Mouse (Mus musculus) urinary bladder, adult 2 months (tissue): ENCODE data around the gene Cask. TPM values are rescaled to one million over a fixed set of nuclear protein-coding genes. Genes with fewer than 3 reads are reported as not detected.

Experiments
- DNase-seq: peaks from one replicate; pipeline ENCODE4 v3.0.0; 2022; ENCODE audit warnings: low spot score
- polyA plus RNA-seq: library from polyadenylated mRNA; depleted of rRNA; stranded (reverse); fragments of >200 nt; gene quantifications from 2 replicates; pipeline ENCODE4 v1.2.3, GENCODE M21; 2012

Cask gene
- polyA plus RNA-seq, 1 experiment, result 17.4 TPM

DNA sequence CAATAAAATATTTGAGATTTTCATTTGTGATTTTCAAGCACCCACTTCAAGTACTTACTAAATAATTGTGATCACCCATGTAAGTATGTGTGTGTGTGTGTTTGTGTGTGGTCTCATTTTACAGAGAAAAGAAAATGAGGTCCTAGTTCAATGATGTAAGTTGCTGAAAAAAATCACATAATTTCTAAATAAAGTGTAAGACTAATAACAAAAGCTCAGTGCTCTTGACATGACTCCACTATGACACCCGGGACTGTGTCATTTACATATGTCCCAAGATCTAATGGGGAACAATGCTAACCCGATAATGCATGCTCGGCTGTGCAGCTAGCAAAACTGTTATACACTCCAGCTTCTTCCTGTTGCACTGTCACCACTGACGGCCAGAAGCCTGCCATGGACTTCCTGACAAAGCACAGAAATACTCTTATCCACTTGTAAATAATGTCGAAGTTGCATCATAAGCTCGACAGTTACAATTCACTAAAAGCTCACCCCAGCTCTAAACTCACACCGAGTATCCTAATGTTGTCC, 130.8 kb downstream of the Cask start:
- DNase-seq, result no peak

DNA sequence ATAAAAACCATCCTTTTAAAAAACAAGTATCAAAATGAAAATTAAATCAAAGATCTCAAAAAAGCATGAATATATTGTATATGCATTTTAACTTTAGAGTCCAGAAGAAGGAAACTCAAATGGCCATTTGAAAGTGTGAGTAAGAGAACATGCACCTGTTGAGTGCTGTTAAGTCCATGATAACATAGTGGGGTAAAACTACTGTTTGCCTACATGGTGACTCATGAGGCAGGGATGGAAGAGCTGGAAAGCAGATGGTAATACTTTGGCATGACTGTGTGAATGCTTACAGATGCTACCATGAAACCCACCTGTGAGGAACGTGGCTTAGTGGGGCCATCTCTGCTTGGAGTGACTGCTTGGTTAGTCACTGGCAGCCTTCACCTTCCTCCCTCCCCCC, 132.9 kb downstream of the Cask start:
- DNase-seq, result no peak

DNA sequence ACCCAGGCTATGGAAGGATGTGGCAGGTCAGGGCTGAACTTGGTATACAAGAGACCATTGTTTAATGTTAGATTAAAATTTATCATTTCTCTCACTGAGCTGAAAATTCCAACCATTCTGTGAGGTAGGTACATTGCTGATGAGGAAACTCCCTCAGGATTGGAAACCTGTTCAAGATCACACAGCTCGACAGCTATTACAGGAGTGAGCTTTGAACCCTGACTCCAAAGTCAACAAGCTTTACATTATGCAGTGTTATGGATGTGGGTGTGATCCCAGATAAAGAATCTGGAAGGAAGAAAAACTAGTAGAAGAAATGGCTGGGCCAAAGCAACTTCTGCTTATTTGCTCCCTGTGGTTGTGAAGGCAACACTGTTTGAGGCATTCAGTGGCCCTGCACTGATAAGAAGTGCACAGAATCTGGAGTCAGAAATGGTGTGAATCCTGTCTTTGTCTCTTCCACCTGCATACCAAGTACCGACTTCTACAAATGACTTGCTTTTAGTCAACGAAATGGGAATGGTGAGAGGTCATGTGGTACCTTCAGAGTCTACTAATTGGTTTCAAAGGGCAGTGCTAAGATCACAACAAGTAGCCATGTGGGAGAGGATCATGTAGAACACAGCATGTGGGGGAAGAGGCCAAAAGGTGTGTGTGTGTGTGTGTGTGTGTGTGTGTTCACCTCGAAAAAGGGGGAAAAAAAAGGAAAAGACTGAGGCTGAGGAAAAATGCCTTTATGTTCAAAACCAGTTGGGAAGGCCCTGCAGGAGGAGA, 134.2 kb downstream of the Cask start:
- DNase-seq, result no peak

DNA sequence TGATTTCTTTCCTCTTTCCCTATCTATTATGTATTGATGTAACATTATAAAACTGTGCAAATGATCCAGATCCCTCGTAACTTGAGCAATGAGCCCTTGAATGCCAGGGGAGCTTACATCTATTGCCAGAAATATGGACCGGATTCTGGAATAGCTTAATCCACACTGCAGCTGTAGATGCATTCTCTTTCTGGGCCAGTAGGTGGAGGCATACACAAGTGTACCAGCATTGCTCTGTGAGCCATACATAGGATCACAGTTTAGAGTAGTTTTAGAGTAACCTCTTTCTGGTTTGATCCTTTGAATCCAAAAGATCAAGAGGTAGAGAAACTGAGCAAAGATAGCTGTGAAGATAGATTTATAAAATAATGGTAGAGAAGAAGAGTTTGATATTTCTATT, 141.0 kb downstream of the Cask start:
- no peak for DNase-seq

GRCm38 (mm10) chrX:13705051-13705450, 146.1 kb downstream of the Cask start:
- DNase-seq, result no peak

DNA sequence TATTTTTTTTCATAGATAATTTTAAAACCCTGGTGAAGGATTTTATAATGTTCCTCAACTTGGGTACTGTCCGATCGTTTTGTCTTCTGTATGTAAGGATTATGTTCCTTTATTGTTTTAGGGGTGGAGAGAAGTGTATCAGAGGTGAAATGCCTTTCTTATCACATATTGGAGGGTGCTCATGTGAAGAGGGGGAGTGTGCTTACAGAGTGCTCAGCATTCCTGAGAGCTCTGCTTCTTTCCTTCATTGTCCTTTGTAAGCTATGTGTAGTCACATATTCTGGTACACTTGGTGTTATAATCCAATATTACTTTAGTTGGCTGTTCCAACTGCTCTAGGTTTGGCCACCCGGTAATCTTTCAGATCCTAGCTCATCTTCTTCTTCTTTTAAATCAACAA, 150.5 kb downstream of the Cask start:
- no peak for DNase-seq

DNA sequence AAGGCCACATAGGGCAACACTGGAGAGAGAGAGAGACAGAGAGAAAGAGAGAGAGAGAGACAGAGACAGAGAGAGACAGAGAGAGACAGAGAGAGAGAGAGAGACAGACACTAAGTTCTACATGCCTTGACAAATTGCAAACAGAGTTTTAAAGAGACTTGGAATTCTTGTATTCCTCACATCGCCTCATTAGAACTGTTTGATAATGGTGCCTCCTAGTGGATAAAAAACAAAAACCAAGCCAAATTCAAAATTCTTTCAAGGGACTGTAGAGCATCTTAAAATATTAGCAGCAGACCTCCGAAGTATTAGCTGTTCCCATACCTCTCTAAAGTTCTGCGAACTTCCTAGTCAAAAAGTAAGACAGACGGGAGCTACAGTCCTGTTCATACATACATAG, 159.3 kb downstream of the Cask start:
- no peak for DNase-seq

- DNase-seq, result no peak
Measured at GRCm38 (mm10) chrX:13688356-13688755, 162.8 kb downstream of the Cask start.

DNA sequence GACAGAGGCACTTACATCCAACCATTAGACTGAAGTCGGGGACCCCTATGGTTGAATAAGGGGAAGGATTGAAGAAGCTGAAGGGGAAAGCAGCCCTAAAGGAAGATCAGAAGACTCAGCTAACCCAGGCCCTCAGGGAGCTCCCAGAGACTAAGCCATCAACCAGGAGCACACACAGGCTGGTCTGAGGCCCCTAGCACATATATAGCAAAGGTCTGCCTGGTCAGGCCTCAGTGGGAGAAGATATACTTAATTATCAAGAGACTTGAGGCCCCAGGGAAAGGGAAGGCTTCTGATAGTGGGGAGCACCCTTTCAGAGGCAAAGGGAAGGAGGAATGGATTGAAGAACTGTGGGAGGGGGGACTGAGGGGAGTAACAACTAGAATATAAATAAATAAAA, 164.6 kb downstream of the Cask start:
- no peak for DNase-seq

GRCm38 (mm10) chrX:13681748-13682147, 169.4 kb downstream of the Cask start:
- no peak for DNase-seq

GRCm38 (mm10) chrX:13673001-13673400, 178.2 kb downstream of the Cask start:
- DNase-seq, result no peak

- DNase-seq, result no peak
Measured at GRCm38 (mm10) chrX:13670342-13670741, 180.8 kb downstream of the Cask start.

- no peak for DNase-seq
Measured at GRCm38 (mm10) chrX:13668867-13669266, 182.3 kb downstream of the Cask start.

DNA sequence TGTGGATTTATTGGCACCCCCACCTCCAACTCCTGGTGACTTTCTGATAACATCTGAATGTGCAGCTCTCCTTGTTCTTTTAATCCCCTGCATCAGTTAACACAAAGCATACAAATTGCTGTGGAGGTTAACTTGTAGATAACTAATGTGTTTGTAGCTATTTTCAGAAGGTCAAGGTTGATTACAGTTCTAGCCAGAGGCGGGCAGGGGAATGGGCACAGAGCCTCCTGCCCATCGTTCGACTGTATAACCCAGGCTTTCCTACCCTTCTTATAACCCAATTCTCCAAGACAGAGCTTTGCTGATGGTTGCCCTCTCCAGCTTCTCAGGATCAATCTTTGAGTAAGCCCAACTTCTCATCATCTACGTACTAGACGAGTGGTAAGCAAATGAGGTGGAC, 190.1 kb downstream of the Cask start, which contains the start of gene Gpr82:
Gene Gpr82, plus strand, starts transcription at position 301 of the 400 bp plus-strand sequence.
- DNase-seq, result no peak

DNA sequence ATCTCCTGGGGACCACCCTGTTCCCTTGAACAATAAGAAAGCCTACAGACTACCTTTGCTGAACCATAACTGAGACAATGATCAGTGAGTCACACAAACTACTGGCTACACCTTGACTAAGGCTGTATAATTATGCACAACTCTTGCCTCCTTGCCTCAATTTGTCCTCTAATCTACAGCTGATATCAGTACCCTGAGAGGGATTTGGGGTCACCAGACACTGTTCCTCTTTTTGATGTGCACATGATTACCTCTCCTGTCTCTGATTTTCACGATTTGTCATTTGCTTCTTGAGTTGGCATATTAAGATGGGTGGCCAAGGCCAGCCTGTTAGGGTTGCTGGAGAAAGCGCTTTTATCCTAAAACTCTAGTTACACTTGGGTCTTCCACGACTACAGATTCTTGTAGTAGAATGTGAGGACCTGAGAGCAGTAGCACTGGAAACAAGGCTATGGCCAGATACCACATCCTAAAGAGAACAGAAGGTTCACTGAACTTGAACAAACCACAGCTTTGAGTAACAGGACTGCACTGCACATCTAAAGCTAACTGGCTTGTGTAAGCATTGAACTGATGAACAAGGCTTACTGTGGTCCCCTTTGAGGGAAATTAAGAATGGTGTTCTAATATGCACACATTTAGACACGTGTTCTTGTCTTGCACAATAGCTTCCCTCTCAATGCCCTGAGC, 191.8 kb downstream of the Cask start:
- no peak for DNase-seq

GRCm38 (mm10) chrX:13658616-13659140, 192.5 kb downstream of the Cask start:
- DNase-seq, result no peak

GRCm38 (mm10) chrX:13656721-13657120, 194.4 kb downstream of the Cask start:
- no peak for DNase-seq

- DNase-seq, result no peak
Measured at GRCm38 (mm10) chrX:13655906-13656305, 195.3 kb downstream of the Cask start.

DNA sequence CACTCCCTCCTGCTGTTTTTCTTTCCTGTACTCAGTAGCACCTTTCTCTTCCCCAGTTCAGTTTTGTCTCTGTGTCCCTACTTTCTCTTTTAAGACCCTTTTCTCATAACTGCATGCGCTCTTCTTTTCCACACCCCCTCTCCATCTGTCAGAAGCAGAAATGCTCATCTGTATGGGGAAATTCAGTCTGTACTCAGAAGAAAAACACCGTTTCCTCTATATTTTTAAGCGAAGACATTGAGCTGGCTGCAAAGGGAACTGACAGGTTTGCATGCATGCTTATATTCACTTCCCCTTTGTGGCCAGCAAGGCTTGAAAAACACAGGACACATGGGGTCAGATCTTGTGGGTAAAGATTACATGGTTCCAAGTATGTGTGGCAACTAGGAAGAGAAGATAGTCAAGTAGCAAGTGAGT, 196.2 kb downstream of the Cask start:
- DNase-seq, result no peak

GRCm38 (mm10) chrX:13652291-13652690, 198.9 kb downstream of the Cask start:
- no peak for DNase-seq

DNA sequence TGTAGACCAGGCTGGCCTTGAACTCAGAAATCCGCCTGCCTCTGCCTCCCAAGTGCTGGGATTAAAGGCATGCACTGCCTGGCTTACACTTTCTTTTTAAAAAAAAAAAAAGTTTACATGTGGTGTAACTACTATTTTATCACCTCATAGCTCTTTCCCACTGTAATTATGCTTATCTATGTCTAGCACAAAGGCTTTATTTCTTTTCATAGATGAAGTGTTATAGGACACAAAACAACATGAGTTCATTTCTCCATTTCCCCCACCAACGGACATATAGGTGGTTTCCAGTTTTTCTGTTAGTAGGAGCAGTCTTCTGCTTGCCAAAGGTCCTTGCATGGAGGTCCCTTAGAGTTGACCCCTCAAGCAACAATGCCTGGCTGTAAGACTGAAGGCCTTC, 199.3 kb downstream of the Cask start:
- no peak for DNase-seq

GRCm38 (mm10) chrX:13638894-13639293, 212.3 kb downstream of the Cask start:
- DNase-seq, result no peak

DNA sequence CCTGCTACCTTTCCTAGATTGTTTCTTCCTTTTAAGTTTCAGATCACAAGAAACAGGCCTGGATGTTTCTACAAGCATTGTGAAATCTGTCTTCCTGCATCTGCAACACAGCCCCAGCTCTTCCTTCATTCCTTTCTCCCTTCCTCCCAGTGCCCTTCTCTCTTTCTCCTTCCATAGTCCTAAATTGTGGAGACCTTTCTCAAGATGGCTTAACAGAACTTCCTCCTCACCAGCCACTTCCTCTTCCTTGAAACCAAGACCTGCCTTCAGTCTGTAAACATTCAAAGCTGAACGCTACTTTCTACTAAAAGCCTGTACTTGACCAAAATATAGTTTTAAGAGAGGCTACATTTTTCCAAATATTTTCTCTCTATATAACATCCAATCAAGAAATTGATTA, 214.8 kb downstream of the Cask start:
- no peak for DNase-seq
